Mouse (Mus musculus): ENCODE results near the gene G430095P16Rik.

GRCm38 (mm10) chr8:84732545-84732944 lies 9.7 kb downstream of the G430095P16Rik start:
- TF ChIP-seq CTCF (IDR thresholded peaks at IDR 0.05; ENCODE audit: control insufficient read depth, insufficient read depth, insufficient read length) (no peak), USF1 (IDR thresholded peaks at IDR 0.05; ENCODE audit: low read depth) (no peak), MYOD1 (IDR thresholded peaks at IDR 0.05; ENCODE audit: control insufficient read depth, insufficient read length, low read depth) (no peak), MAX (IDR thresholded peaks at IDR 0.05) (no peak), CEBPB (IDR thresholded peaks at IDR 0.05; ENCODE audit: low read depth) (no peak), MYOG (IDR thresholded peaks at IDR 0.05; ENCODE audit: control insufficient read depth, extremely low read depth, insufficient read length) (no peak)

Data from C2C12 (cell line).